ENCODE assay signal across 20 mouse cellular contexts in genomic region chr12:108971446-108971845, GRCm38 (mm10).
DNase-seq lines count a peak whose midpoint lies in the region; ATAC-seq lines count a peak whose summit lies in the region.
"Had no signal": no experiment of that assay in that cellular context is flagged by ENCODE, and none has a peak within 500 bp of the region (broad histone marks: within the 10 kb centered on the region; RNA-seq: fewer than 3 reads in every experiment).

No protein-coding gene starts in this region.

- DNase-seq in kidney, adult 11 months = peak; percentile 79
- DNase-seq in kidney, adult 9 months = peak; percentile 79
- peak; percentile 64 to 74 for DNase-seq in kidney, postnatal 36 days
- no peak for DNase-seq in left cerebral cortex, postnatal 25 days (ENCODE audit: low spot score in 2 of 2)
- DNase-seq: adrenal gland, postnatal 10 days; cerebellum, adult 11 months; cerebellum, adult 8-10 months; cerebellum, postnatal 14 days; embryo, embryonic 11 days; gastrocnemius, adult 2 months; gastrocnemius, postnatal 25 days; heart, postnatal 36 days had no signal

- WGBS in kidney, embryonic 14.5 days = 55% methylated on average over 9 of the region's 9 CpGs
- WGBS in intestine, embryonic 15.5 days = 61% methylated on average over 9 of the region's 9 CpGs
- WGBS in heart, embryonic 12.5 days = 80% methylated on average over 9 of the region's 9 CpGs

- no peaks in the 10 kb centered on the region for H3K36me3 ChIP-seq in kidney, embryonic 14.5 days (ENCODE audit: control insufficient read depth, insufficient read depth, low read length)
- no peaks in the 10 kb centered on the region for H3K36me3 ChIP-seq in intestine, embryonic 15.5 days
- no peaks in the 10 kb centered on the region for H3K36me3 ChIP-seq in heart, embryonic 12.5 days
- H3K36me3 ChIP-seq: embryonic facial prominence, embryonic 15.5 days; forebrain, embryonic 10.5 days; heart, embryonic 13.5 days had no signal

- H3K27ac ChIP-seq in kidney, embryonic 14.5 days (ENCODE audit: low read depth, low read length) = no peak overlapping the region
- H3K27ac ChIP-seq in intestine, embryonic 15.5 days = no peak overlapping the region
- no peak overlapping the region for H3K27ac ChIP-seq in heart, embryonic 12.5 days (ENCODE audit: poor library complexity, severe bottlenecking)
- H3K27ac ChIP-seq: embryonic facial prominence, embryonic 15.5 days; forebrain, embryonic 10.5 days; gastrocnemius, adult 2 months; heart, embryonic 13.5 days had no signal

- intact Hi-C loops in left cerebral cortex, postnatal 25 days (cut with DNase I) = no loop called here

- ATAC-seq in kidney, embryonic 14.5 days (ENCODE audit: low FRiP score, low TSS enrichment) = no peak
- 0 out of 2 replicates have a peak, but pooled peaks have one; percentile 18 for ATAC-seq in intestine, embryonic 15.5 days
- no peak for ATAC-seq in heart, embryonic 12.5 days (ENCODE audit: insufficient number of reproducible peaks, low FRiP score)
- ATAC-seq: forebrain, embryonic 14.5 days had no signal

- no peaks in the 10 kb centered on the region for H3K9me3 ChIP-seq in kidney, embryonic 14.5 days (ENCODE audit: control insufficient read depth, low read length)
- no peaks in the 10 kb centered on the region for H3K9me3 ChIP-seq in intestine, embryonic 15.5 days
- no peaks in the 10 kb centered on the region; the same call in 1 of the 2 replicates for H3K9me3 ChIP-seq in heart, embryonic 12.5 days (replicated peaks)
- H3K9me3 ChIP-seq: embryonic facial prominence, embryonic 15.5 days; forebrain, embryonic 10.5 days had no signal

- no peak overlapping the region for H3K9ac ChIP-seq in kidney, embryonic 14.5 days (ENCODE audit: low read depth, low read length)
- H3K9ac ChIP-seq in intestine, embryonic 15.5 days = no peak overlapping the region
- H3K9ac ChIP-seq in heart, embryonic 12.5 days = no peak overlapping the region
- H3K9ac ChIP-seq: embryonic facial prominence, embryonic 15.5 days; heart, embryonic 13.5 days had no signal

- H3K4me1 ChIP-seq in kidney, embryonic 14.5 days (ENCODE audit: control insufficient read depth, insufficient read depth, low read length) = no peaks in the 10 kb centered on the region
- no peaks in the 10 kb centered on the region for H3K4me1 ChIP-seq in intestine, embryonic 15.5 days (replicated peaks)
- H3K4me1 ChIP-seq in heart, embryonic 12.5 days (replicated peaks) = no peaks in the 10 kb centered on the region
- H3K4me1 ChIP-seq: embryonic facial prominence, embryonic 15.5 days; heart, embryonic 13.5 days had no signal

- no peak overlapping the region for H3K4me3 ChIP-seq in kidney, embryonic 14.5 days (ENCODE audit: low read length)
- H3K4me3 ChIP-seq in intestine, embryonic 15.5 days (replicated peaks) = no peak overlapping the region
- H3K4me3 ChIP-seq in heart, embryonic 12.5 days = no peak overlapping the region
- H3K4me3 ChIP-seq: embryonic facial prominence, embryonic 15.5 days; erythroblast, embryonic 14.5 days; forebrain, embryonic 10.5 days; gastrocnemius, adult 2 months; heart, embryonic 13.5 days had no signal

- H3K27me3 ChIP-seq in kidney, embryonic 14.5 days (ENCODE audit: control insufficient read depth, insufficient read depth, low read length) = no peaks in the 10 kb centered on the region
- no peaks in the 10 kb centered on the region for H3K27me3 ChIP-seq in intestine, embryonic 15.5 days (replicated peaks)
- H3K27me3 ChIP-seq in heart, embryonic 12.5 days (replicated peaks) = no peaks in the 10 kb centered on the region
- H3K27me3 ChIP-seq: embryonic facial prominence, embryonic 15.5 days; heart, embryonic 13.5 days had no signal

- no peak overlapping the region for H3K4me2 ChIP-seq in kidney, embryonic 14.5 days (replicated peaks; ENCODE audit: low read depth, low read length)
- peak overlapping the region; percentile 27; the same call in 1 of the 2 replicates for H3K4me2 ChIP-seq in intestine, embryonic 15.5 days (replicated peaks)
- H3K4me2 ChIP-seq in heart, embryonic 12.5 days = no peak overlapping the region
- H3K4me2 ChIP-seq: embryonic facial prominence, embryonic 15.5 days; heart, embryonic 13.5 days had no signal

Comparison
In these comparisons a context has a peak if more than half of its experiments do, and no peak if none do; other contexts are left out.
1. DNase-seq: peak in kidney, adult 11 months (single experiment), kidney, adult 9 months (single experiment) and kidney, postnatal 36 days (2 of 2); none in left cerebral cortex, postnatal 25 days (0 of 2).